Mouse (Mus musculus): Measurements from ENCODE around the gene Serpinb9f. TPM values are rescaled to one million over a fixed set of nuclear protein-coding genes. Genes with fewer than 3 reads are reported as not detected.

Gene Serpinb9f
- not detected in 2 replicates for total RNA-seq (2023)

GRCm38 (mm10) chr13:33323777-33324176 is at the start of gene Serpinb9f:
Gene Serpinb9f (plus strand): TSS chr13:33324077.

Other genes with a start within 250 kb of the Serpinb9f start
- not detected in 2 replicates for gene Serpinb1b, start 245.5 kb upstream of the Serpinb9f start, total RNA-seq (2023)
- not detected in 2 replicates for gene Serpinb9c, start 164.3 kb upstream of the Serpinb9f start, total RNA-seq (2023)
- gene Serpinb9d, start 131.1 kb upstream of the Serpinb9f start, total RNA-seq (2023): not detected in 2 replicates
- gene Serpinb9e, start 74.5 kb upstream of the Serpinb9f start, total RNA-seq (2023): not detected in 2 replicates
- gene Gm11397, start 71.7 kb downstream of the Serpinb9f start, total RNA-seq (2023): not detected in 2 replicates
- not detected in 2 replicates for gene Serpinb9g, start 160.7 kb downstream of the Serpinb9f start, total RNA-seq (2023)

All from neutrophil, adult 65 days (primary cell).